Mouse (Mus musculus) liver, embryonic 16.5 days (tissue): ENCODE data around the gene C1qbp. TPM values are rescaled to one million over a fixed set of nuclear protein-coding genes. Genes with fewer than 3 reads are reported as not detected.

ENCODE experiments used
- ATAC-seq: fragments of 200-750 bp; cut with Nextera tagmentation; 2 replicates; pipeline ENCODE4 v1.8.0; 2017; ENCODE audit warnings: low read depth, mild to moderate bottlenecking, moderate number of reproducible peaks, moderate library complexity
- H3K27ac ChIP-seq: fragments of 300-500 bp; sonication (generic); 2 replicates; pipeline ENCODE4 v1.5.1; 2014; ENCODE audit warnings: mild to moderate bottlenecking, low read length
- H3K27me3 ChIP-seq: fragments of 300-500 bp; sonication (generic); 2 replicates; pipeline ENCODE4 v1.6.1; 2014; ENCODE audit warnings: low read depth, low read length, mixed read lengths; ENCODE audit not compliant: control insufficient read depth, insufficient read depth
- H3K36me3 ChIP-seq: fragments of 300-500 bp; sonication (generic); 2 replicates; pipeline ENCODE4 v1.6.1; 2014; ENCODE audit warnings: mild to moderate bottlenecking; ENCODE audit not compliant: control insufficient read depth, insufficient read depth
- H3K4me1 ChIP-seq: fragments of 300-500 bp; sonication (generic); 2 replicates; pipeline ENCODE4 v1.6.1; 2014; ENCODE audit warnings: low read depth, low read length, mixed read lengths; ENCODE audit not compliant: control insufficient read depth
- H3K4me2 ChIP-seq: fragments of 300-500 bp; sonication (generic); 2 replicates; pipeline ENCODE4 v1.6.1; 2014; ENCODE audit warnings: low read depth, low read length, mixed read lengths
- H3K4me3 ChIP-seq: fragments of 300-500 bp; sonication (generic); 2 replicates; pipeline ENCODE4 v1.5.1; 2014; ENCODE audit warnings: low read depth, mild to moderate bottlenecking, low read length
- H3K9ac ChIP-seq: fragments of 300-500 bp; sonication (generic); 2 replicates; pipeline ENCODE4 v1.6.1; 2014; ENCODE audit warnings: low read depth, low read length
- H3K9me3 ChIP-seq: fragments of 300-500 bp; sonication (generic); replicated peaks from 2 replicates; pipeline ENCODE4 v1.6.1; 2016; ENCODE audit warnings: low read length; ENCODE audit not compliant: control insufficient read depth
- WGBS: fragments of 180-500 bp; shearing (Covaris S2); extraction: QIAGEN DNeasy Blood & Tissue Kit; methylation state at CpG from one replicate; pipeline ENCODE4 v1.1.7; 2014; ENCODE audit not compliant: insufficient replicate concordance; 5-methylcytosine and 5-hydroxymethylcytosine counted together
- polyA plus RNA-seq: library from polyadenylated mRNA; unstranded; fragments of >200 nt; fragmentation: Nextera tagmentation; extraction: Ambion mirVana; gene quantifications from 2 replicates; pipeline ENCODE4 v1.2.1, GENCODE M21; 2015

C1qbp gene
- polyA plus RNA-seq, 1 experiment from 2014 or later, result 134 TPM

- Histone ChIP-seq H3K4me2 (no peak overlapping the region), H3K9me3 (no peaks in the 10 kb centered on the region), H3K36me3 (peaks cover 49% of the 10 kb centered on the region), H3K4me3 (no peak overlapping the region), H3K4me1 (peaks cover 20% of the 10 kb centered on the region), H3K27ac (no peak overlapping the region), H3K27me3 (no peaks in the 10 kb centered on the region), H3K9ac (no peak overlapping the region)
- ATAC-seq, result no peak
- WGBS, result 77% methylated on average over 6 of the region's 6 CpGs
Observed at GRCm38 (mm10) chr11:70980232-70980631, 2.6 kb downstream of the C1qbp start.

GRCm38 (mm10) chr11:70977293-70977692, 5.5 kb downstream of the C1qbp start:
- Histone ChIP-seq H3K27me3 (no peaks in the 10 kb centered on the region), H3K36me3 (peaks cover 77% of the 10 kb centered on the region), H3K9ac (no peak overlapping the region), H3K4me3 (no peak overlapping the region), H3K27ac (no peak overlapping the region), H3K4me1 (peaks cover 19% of the 10 kb centered on the region), H3K4me2 (no peak overlapping the region), H3K9me3 (no peaks in the 10 kb centered on the region)
- no peak for ATAC-seq
- 80% methylated on average over 6 of the region's 6 CpGs for WGBS

- no peak for ATAC-seq
- Histone ChIP-seq H3K9me3 (no peaks in the 10 kb centered on the region), H3K36me3 (peaks cover 84% of the 10 kb centered on the region), H3K27me3 (no peaks in the 10 kb centered on the region), H3K4me3 (no peak overlapping the region), H3K9ac (no peak overlapping the region), H3K4me2 (no peak overlapping the region), H3K27ac (peak overlapping the region; percentile 27; the same call in 1 of the 2 replicates), H3K4me1 (peaks cover 14% of the 10 kb centered on the region)
- WGBS, result 45% methylated on average over 2 of the region's 2 CpGs
Observed at GRCm38 (mm10) chr11:70975193-70975592, 7.6 kb downstream of the C1qbp start.

- no peak overlapping the region for H3K27ac ChIP-seq
- H3K4me2 ChIP-seq, result no peak overlapping the region
- no peak overlapping the region for H3K9ac ChIP-seq
- H3K9me3 ChIP-seq, result no peaks in the 10 kb centered on the region
- ATAC-seq, result no peak
- H3K4me1 ChIP-seq, result peaks cover 18% of the 10 kb centered on the region
- 65% methylated on average over 4 of the region's 4 CpGs for WGBS
- H3K4me3 ChIP-seq, result no peak overlapping the region
- no peaks in the 10 kb centered on the region for H3K27me3 ChIP-seq
- H3K36me3 ChIP-seq, result peaks cover 73% of the 10 kb centered on the region
Observed at GRCm38 (mm10) chr11:70973947-70974346, 8.9 kb downstream of the C1qbp start.

- no peak overlapping the region for H3K9ac ChIP-seq
- no peaks in the 10 kb centered on the region for H3K9me3 ChIP-seq
- 56% methylated on average over 1 of the region's 1 CpGs for WGBS
- H3K4me3 ChIP-seq, result no peak overlapping the region; the same call in 1 of the 2 replicates
- no peak for ATAC-seq
- no peak overlapping the region; the same call in 1 of the 2 replicates for H3K27ac ChIP-seq
- H3K4me1 ChIP-seq, result peaks cover 25% of the 10 kb centered on the region
- H3K36me3 ChIP-seq, result peaks cover 60% of the 10 kb centered on the region
- no peak overlapping the region for H3K4me2 ChIP-seq
- H3K27me3 ChIP-seq, result no peaks in the 10 kb centered on the region
Observed at GRCm38 (mm10) chr11:70972586-70972985, 10.2 kb downstream of the C1qbp start.

GRCm38 (mm10) chr11:70970560-70971540, 12.0 kb downstream of the C1qbp start:
- peak overlapping the region; percentile 77 for H3K4me3 ChIP-seq
- 7% methylated on average over 24 of the region's 24 CpGs for WGBS
- no peaks in the 10 kb centered on the region for H3K27me3 ChIP-seq
- H3K9me3 ChIP-seq, result no peaks in the 10 kb centered on the region
- peak overlapping the region; percentile 78 for H3K4me2 ChIP-seq
- peaks cover 52% of the 10 kb centered on the region for H3K36me3 ChIP-seq
- H3K27ac ChIP-seq, result peak overlapping the region; percentile 99
- peak; percentile 59 for ATAC-seq
- H3K9ac ChIP-seq, result peak overlapping the region; percentile 84
- peaks cover 25% of the 10 kb centered on the region for H3K4me1 ChIP-seq

- Histone ChIP-seq H3K4me2 (peak within 1 kb of the TSS; percentile 92), H3K36me3 (peaks cover 47% of the 10 kb centered on the region), H3K9me3 (no peaks in the 10 kb centered on the region), H3K4me3 (peak within 1 kb of the TSS; percentile 77), H3K4me1 (peaks cover 25% of the 10 kb centered on the region), H3K9ac (peak within 1 kb of the TSS; percentile 84), H3K27ac (peak within 1 kb of the TSS; percentile 99), H3K27me3 (no peaks in the 10 kb centered on the region)
- under 1% methylated on average over 43 of the region's 43 CpGs for WGBS
- peak; percentile 92 for ATAC-seq
Observed at GRCm38 (mm10) chr11:70969821-70970559, 12.8 kb downstream of the C1qbp start, which contains the start of the genes Nup88 and Rpain. Gene Nup88 (minus strand): TSS chr11:70969973. Gene Rpain (plus strand): TSS chr11:70970213.

- Histone ChIP-seq H3K36me3 (peaks cover 47% of the 10 kb centered on the region), H3K4me2 (peak overlapping the region; percentile 92), H3K4me1 (peaks cover 23% of the 10 kb centered on the region), H3K9ac (peak overlapping the region; percentile 84), H3K27me3 (no peaks in the 10 kb centered on the region), H3K27ac (peak overlapping the region; percentile 78), H3K4me3 (peak overlapping the region; percentile 77), H3K9me3 (no peaks in the 10 kb centered on the region)
- under 1% methylated on average over 25 of the region's 25 CpGs for WGBS
- no peak for ATAC-seq
Observed at GRCm38 (mm10) chr11:70969271-70969794, 13.5 kb downstream of the C1qbp start.
